Mouse (Mus musculus): ENCODE measurements around the gene Pfdn2. TPM values are rescaled to one million over a fixed set of nuclear protein-coding genes. Genes with fewer than 3 reads are reported as not detected.

The Pfdn2 gene
- total RNA-seq, 4 experiments from 2014 or later: 46.7 to 104 (median 77.5) TPM

- DNase-seq (ENCODE audit: low spot score in 2 of 2): no peak
Measured at GRCm38 (mm10) chr1:171402991-171403390, 57.5 kb downstream of the Pfdn2 start.

DNA sequence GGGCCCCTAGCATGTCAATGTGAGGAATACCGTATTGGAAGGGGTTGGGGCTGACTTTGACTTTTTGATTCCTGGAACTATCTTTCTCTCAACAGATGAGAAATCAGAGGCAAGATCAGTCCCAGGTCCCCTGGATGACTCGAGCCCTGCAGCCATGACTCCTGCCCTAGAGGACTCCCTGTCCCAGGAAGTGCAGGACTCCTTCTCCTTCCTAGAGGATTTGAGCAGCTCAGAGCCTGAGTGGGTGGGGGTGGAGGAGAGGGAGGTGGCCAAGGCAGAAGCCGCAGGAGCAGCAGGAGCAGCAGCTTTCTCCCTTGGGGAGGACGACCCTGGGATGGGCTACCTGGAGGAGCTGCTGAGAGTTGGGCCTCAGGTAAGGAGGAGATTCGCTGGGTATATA is 61.8 kb downstream of the Pfdn2 start:
- DNase-seq (ENCODE audit: low spot score in 2 of 2): no peak

Other genes with a start within 250 kb of the Pfdn2 start
- 1 to 10 TPM in 3 of 4 experiments, under 1 TPM in 1; 0.56 to 1.3 (median 1.2) TPM for gene Cfap126, start 231.8 kb upstream of the Pfdn2 start, total RNA-seq (2022)
- 100 to 1,000 TPM; 597 to 760 (median 703) TPM for gene Sdhc, start 195.1 kb upstream of the Pfdn2 start, total RNA-seq (2022)
- gene Mpz, start 195.0 kb upstream of the Pfdn2 start, total RNA-seq (2022): 10 to 100 TPM in 3 of 4 experiments, 1 to 10 TPM in 1; 5.2 to 26.1 (median 16.9) TPM
- gene Pcp4l1, start 149.4 kb upstream of the Pfdn2 start, total RNA-seq (2022): 10 to 100 TPM; 40.2 to 94.7 (median 71.0) TPM
- under 1 TPM in 1 of 4 experiments, not detected in 3; 0.21 TPM for gene Nr1i3, start 131.7 kb upstream of the Pfdn2 start, total RNA-seq (2022)
- 10 to 100 TPM; 46.4 to 50.9 (median 50.4) TPM for gene Tomm40l, start 123.2 kb upstream of the Pfdn2 start, total RNA-seq (2022)
- 1 to 10 TPM in 2 of 4 experiments, not detected in 2; 1.5 to 6.1 TPM for gene Apoa2, start 120.6 kb upstream of the Pfdn2 start, total RNA-seq (2022)
- 1 to 10 TPM in 3 of 4 experiments, under 1 TPM in 1; 0.85 to 3.1 (median 2.3) TPM for gene Fcer1g, start 111.3 kb upstream of the Pfdn2 start, total RNA-seq (2022)
- under 1 TPM in 2 of 4 experiments, not detected in 2; 0.09 to 0.36 TPM for gene Adamts4, start 95.2 kb upstream of the Pfdn2 start, total RNA-seq (2022)
- gene Ndufs2, start 94.3 kb upstream of the Pfdn2 start, total RNA-seq (2022): 100 to 1,000 TPM; 830 to 997 (median 868) TPM
- 10 to 100 TPM in 2 of 4 experiments, 1 to 10 TPM in 2; 8.7 to 14.1 (median 10.9) TPM for gene B4galt3, start 75.3 kb upstream of the Pfdn2 start, total RNA-seq (2022)
- 10 to 100 TPM in 2 of 4 experiments, 1 to 10 TPM in 2; 7.3 to 10.7 (median 9.0) TPM for gene Ppox, start 64.5 kb upstream of the Pfdn2 start, total RNA-seq (2022)
- 10 to 100 TPM; 15.3 to 19.3 (median 16.2) TPM for gene Usp21, start 57.7 kb upstream of the Pfdn2 start, total RNA-seq (2022)
- 100 to 1,000 TPM; 102 to 110 (median 106) TPM for gene Ufc1, start 50.6 kb upstream of the Pfdn2 start, total RNA-seq (2022)
- gene Dedd, start 16.5 kb upstream of the Pfdn2 start, total RNA-seq (2022): 10 to 100 TPM; 31.9 to 39.7 (median 37.3) TPM
- 10 to 100 TPM; 25.6 to 30.3 (median 29.0) TPM for gene Nit1, start within 50 bp of the Pfdn2 start, total RNA-seq (2022)
- not detected for gene Klhdc9, start 15.1 kb downstream of the Pfdn2 start, total RNA-seq (2022)
- gene Nectin4, start 24.4 kb downstream of the Pfdn2 start, total RNA-seq (2022): not detected
- gene Arhgap30, start 43.3 kb downstream of the Pfdn2 start, total RNA-seq (2022): under 1 TPM; 0.34 to 0.63 (median 0.44) TPM
- gene Usf1, start 65.6 kb downstream of the Pfdn2 start, total RNA-seq (2022): 10 to 100 TPM; 29.3 to 35.5 (median 33.0) TPM
- under 1 TPM in 2 of 4 experiments, not detected in 2; 0.51 to 0.58 TPM for gene Tstd1, start 73.2 kb downstream of the Pfdn2 start, total RNA-seq (2022)
- 1 to 10 TPM; 3.6 to 5.9 (median 4.2) TPM for gene F11r, start 91.9 kb downstream of the Pfdn2 start, total RNA-seq (2022)
- 1 to 10 TPM in 3 of 4 experiments, under 1 TPM in 1; 0.90 to 1.3 (median 1.2) TPM for gene Alyref2, start 157.8 kb downstream of the Pfdn2 start, total RNA-seq (2022)
- not detected for gene Itln1, start 189.6 kb downstream of the Pfdn2 start, total RNA-seq (2022)
- gene Cd244a, start 213.5 kb downstream of the Pfdn2 start, total RNA-seq (2022): under 1 TPM in 1 of 4 experiments, not detected in 3; 0.19 TPM

All from gastrocnemius, adult 8-10 months (tissue).